Mouse (Mus musculus): ENCODE results near the gene 4930426L09Rik.

The 4930426L09Rik gene

GRCm38 (mm10) chr2:18998054-18998478, at the start of gene 4930426L09Rik, which contains the start of gene Pip4k2a:
4930426L09Rik (plus strand) TSS chr2:18998343.
Pip4k2a (minus strand) TSS chr2:18998126.
- DNase-seq = peak; percentile 94 to 96

- no peak for DNase-seq
Measured at GRCm38 (mm10) chr2:18948741-18949140, 49.4 kb upstream of the 4930426L09Rik start.

GRCm38 (mm10) chr2:18950758-18951157, 47.4 kb upstream of the 4930426L09Rik start:
- no peak for DNase-seq

GRCm38 (mm10) chr2:18952102-18952673, 46.0 kb upstream of the 4930426L09Rik start:
- no peak for DNase-seq

- no peak for DNase-seq
Measured at GRCm38 (mm10) chr2:18954422-18954821, 43.7 kb upstream of the 4930426L09Rik start.

GRCm38 (mm10) chr2:18955022-18955421, 43.1 kb upstream of the 4930426L09Rik start:
- DNase-seq = no peak

GRCm38 (mm10) chr2:18955671-18956070, 42.5 kb upstream of the 4930426L09Rik start:
- DNase-seq = no peak

- DNase-seq = no peak
Measured at GRCm38 (mm10) chr2:18956424-18956823, 41.7 kb upstream of the 4930426L09Rik start.

- DNase-seq = no peak
Measured at GRCm38 (mm10) chr2:18956945-18957344, 41.2 kb upstream of the 4930426L09Rik start.

- no peak for DNase-seq
Measured at GRCm38 (mm10) chr2:18957459-18957858, 40.7 kb upstream of the 4930426L09Rik start.

- DNase-seq = no peak
Measured at GRCm38 (mm10) chr2:18958044-18958443, 40.1 kb upstream of the 4930426L09Rik start.

- no peak for DNase-seq
Measured at GRCm38 (mm10) chr2:18958501-18958900, 39.6 kb upstream of the 4930426L09Rik start.

GRCm38 (mm10) chr2:18959008-18959407, 39.1 kb upstream of the 4930426L09Rik start:
- no peak for DNase-seq

- no peak for DNase-seq
Measured at GRCm38 (mm10) chr2:18959558-18959957, 38.6 kb upstream of the 4930426L09Rik start.

- no peak for DNase-seq
Measured at GRCm38 (mm10) chr2:18960376-18960973, 37.7 kb upstream of the 4930426L09Rik start.

GRCm38 (mm10) chr2:18962502-18962901, 35.6 kb upstream of the 4930426L09Rik start:
- no peak for DNase-seq

- DNase-seq = no peak
Measured at GRCm38 (mm10) chr2:18963286-18964040, 34.7 kb upstream of the 4930426L09Rik start.

- DNase-seq = no peak
Measured at GRCm38 (mm10) chr2:18965108-18965507, 33.0 kb upstream of the 4930426L09Rik start.

- no peak for DNase-seq
Measured at GRCm38 (mm10) chr2:18965950-18966349, 32.2 kb upstream of the 4930426L09Rik start.

GRCm38 (mm10) chr2:18966566-18966965, 31.6 kb upstream of the 4930426L09Rik start:
- no peak for DNase-seq

- peak in 1 of 2 experiments; percentile 17 for DNase-seq
Measured at GRCm38 (mm10) chr2:18967451-18968063, 30.6 kb upstream of the 4930426L09Rik start.

GRCm38 (mm10) chr2:18969066-18969681, 29.0 kb upstream of the 4930426L09Rik start:
- no peak for DNase-seq

- no peak for DNase-seq
Measured at GRCm38 (mm10) chr2:18970461-18970860, 27.7 kb upstream of the 4930426L09Rik start.
